Mouse (Mus musculus) layer of hippocampus, postnatal 10 days (tissue): ENCODE results near the gene Gm6583. TPM values are rescaled to one million over a fixed set of nuclear protein-coding genes. Genes with fewer than 3 reads are reported as not detected.
"Not testable (repeated sequence)": the region's sequence is repeated elsewhere in the genome, so short reads cannot be mapped to it uniquely, and the experiment has no call there.

Experiments
- DNase-seq, 2 experiments: peaks; one replicate each; pipeline ENCODE4 v3.0.0; 2021; ENCODE audit warnings: low spot score in 2 of 2
- total RNA-seq, 2 experiments: library from RNA; stranded (reverse); gene quantifications; 2 replicates each; pipeline ENCODE4 v1.2.3; 2021

Gene Gm6583
- total RNA-seq, 2 experiments from 2014 or later, result not detected

DNA sequence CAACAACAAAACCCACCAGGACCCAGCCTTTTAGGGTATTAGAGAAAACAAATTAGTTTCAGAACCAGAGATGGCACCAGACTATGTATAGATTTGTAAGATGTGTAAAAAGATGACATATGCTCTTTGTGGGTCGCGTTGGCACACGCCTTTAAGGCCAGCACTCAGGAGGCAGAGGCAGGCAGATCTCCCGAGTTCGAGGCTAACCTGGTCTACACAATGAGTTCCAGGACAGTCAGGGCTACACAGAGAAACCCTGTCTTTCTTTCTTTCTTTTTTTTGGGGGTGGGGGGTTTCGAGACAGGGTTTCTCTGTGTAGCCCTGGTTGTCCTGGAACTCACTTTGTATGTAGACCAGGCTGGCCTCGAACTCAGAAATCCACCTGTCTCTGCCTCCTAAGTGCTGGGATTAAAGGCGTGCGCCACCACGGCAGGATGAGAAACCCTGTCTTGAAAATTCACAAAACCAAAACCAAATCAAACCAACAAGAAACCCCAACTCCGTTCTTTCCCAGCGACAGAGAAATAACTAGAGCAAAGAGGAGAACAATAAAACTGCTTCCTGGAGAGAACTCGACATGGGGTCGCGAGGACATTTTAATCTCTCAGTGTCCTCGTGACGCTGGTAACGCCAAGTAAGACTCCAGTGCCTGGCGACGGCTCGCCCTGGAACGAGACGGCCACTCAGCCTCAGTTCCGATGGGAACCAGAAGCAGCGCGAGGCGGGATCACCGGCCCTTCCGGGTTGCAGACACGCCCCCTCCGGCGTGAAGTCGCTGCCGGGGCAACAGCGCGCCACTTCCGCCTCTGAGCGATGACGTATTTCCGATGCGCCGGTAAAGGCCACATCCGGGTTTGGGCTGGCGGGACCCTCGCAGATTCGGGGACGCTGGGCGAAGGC lies 30.0 kb downstream of the Gm6583 start, which contains the start of gene Tfip11:
Gene Tfip11, plus strand, starts transcription at position 813 of the 900 bp plus-strand sequence.
- peak; percentile 97 for DNase-seq

DNA sequence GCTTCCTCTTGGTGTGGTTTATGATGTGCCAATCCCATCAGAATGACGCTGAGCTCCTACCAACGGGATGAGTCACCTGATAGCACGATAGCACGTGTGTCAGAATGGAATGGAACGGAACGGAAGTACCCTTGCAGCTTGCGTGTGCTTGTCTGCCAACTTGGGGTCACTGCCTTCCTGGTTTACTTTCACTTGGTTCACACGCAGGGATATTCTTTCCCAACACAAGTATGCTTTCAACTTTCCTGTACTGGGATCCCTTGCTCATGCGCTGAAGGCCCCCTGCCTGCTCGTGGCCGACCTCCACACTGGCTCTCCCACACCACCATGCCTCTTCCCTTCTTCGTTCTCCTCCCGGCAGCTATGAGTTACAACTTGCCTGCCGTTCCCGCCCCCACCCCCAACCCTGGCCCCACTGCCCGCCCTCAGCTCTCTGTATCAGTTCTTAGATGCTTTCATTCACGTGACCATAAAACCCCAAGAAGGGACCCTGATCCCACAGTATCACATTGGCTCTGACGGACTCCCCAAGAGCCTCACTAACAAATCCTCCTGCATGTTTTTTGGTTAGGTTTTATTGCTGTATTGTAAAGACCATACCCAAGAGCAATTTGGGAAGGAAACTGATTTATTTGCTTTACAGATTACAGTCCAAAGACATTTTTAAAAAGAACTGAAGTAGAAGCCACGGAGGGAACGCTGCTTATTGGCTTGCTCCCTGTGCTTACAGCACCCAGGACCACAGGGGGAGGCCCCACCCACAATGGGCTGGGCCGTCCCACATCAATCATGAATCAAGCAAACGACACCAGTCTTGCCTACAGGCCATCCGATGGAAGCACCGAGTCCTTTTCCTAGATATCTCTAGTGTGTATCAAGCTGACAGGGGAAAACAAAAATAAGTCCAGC lies 30.9 kb downstream of the Gm6583 start:
- no peak for DNase-seq

- no peak for DNase-seq
Measured at GRCm38 (mm10) chr5:112323246-112323645, 32.6 kb downstream of the Gm6583 start.

- DNase-seq, result no peak
Measured at GRCm38 (mm10) chr5:112321376-112321775, 34.5 kb downstream of the Gm6583 start.

GRCm38 (mm10) chr5:112320936-112321335 lies 34.9 kb downstream of the Gm6583 start:
- DNase-seq, result peak; percentile 46 to 57

GRCm38 (mm10) chr5:112320379-112320778 lies 35.5 kb downstream of the Gm6583 start:
- DNase-seq, result no peak

DNA sequence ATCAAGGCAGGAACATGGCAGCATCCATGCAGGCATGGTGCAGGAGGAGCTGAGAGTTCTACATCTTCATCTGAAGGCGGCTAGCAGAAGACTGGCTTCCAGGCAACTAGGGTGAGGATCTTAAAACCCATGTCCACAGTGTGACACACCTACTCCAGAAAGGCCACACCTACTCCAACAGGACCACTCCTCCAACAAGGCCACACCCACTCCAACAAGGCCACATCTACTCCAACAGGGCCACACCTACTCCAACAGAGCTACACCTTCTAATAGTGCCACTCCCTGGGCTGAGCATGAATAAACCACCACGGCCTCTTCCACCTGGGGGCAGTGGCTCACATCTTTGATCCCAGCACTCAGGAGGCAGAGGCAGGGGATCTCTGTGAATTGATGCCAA lies 36.5 kb downstream of the Gm6583 start:
- DNase-seq, result not testable (repeated sequence)

GRCm38 (mm10) chr5:112317328-112317727 lies 38.5 kb downstream of the Gm6583 start:
- DNase-seq, result no peak

DNA sequence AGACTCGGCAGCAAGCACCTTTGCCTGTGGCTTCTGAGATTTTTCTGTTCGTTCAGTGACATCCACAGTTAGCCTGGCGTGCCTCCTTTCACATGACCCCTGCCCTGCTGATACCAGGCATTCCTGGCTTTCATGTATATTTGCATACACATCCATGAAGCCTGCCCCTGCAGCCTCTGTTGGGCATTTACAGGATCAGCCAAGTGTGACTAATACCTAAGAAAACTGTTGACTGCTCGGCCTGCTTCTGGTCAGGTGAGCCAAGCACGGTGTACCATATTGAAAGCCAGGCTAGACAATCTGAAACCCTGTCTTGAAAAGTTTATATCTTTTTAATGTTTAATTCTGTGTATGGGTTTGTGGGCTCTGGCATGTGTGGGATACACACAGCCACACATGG lies 39.4 kb downstream of the Gm6583 start:
- no peak for DNase-seq

- no peak for DNase-seq
Measured at GRCm38 (mm10) chr5:112313222-112313885, 42.5 kb downstream of the Gm6583 start.

- no peak for DNase-seq
Measured at GRCm38 (mm10) chr5:112305842-112306241, 50.0 kb downstream of the Gm6583 start.

Other genes with a start within 250 kb of the Gm6583 start
- gene Cryba4, start 103.5 kb downstream of the Gm6583 start, total RNA-seq, result 1 to 10 TPM in 1 of 2 experiments, under 1 TPM in 1; 0.94 to 2.4 TPM
- gene Crybb1, start 100.2 kb downstream of the Gm6583 start, total RNA-seq, result 10 to 100 TPM; 11.3 to 12.4 TPM
- gene Tpst2, start 79.3 kb downstream of the Gm6583 start, total RNA-seq, result 10 to 100 TPM; 34.0 to 38.9 TPM
- gene Tfip11, start 29.7 kb downstream of the Gm6583 start, total RNA-seq, result 10 to 100 TPM; 30.9 to 33.4 TPM
- 10 to 100 TPM; 26.8 to 27.4 TPM for gene Srrd, start 13.0 kb downstream of the Gm6583 start, total RNA-seq
- 10 to 100 TPM; 25.2 to 30.6 TPM for gene Hps4, start 12.9 kb downstream of the Gm6583 start, total RNA-seq
- gene Asphd2, start 38.8 kb upstream of the Gm6583 start, total RNA-seq, result 100 to 1,000 TPM; 150 to 151 TPM
- gene Gm6588, start 93.4 kb upstream of the Gm6583 start, total RNA-seq, result not detected
- gene Sez6l, start 221.2 kb upstream of the Gm6583 start, total RNA-seq, result 100 to 1,000 TPM; 192 TPM